21 mouse cellular contexts compared by ENCODE assay signal in genomic region chr7:39882113-39882512, GRCm38 (mm10).
"Had no signal": no experiment of that assay in that cellular context is flagged by ENCODE, and none has a peak within 500 bp of the region (broad histone marks: within the 10 kb centered on the region; RNA-seq: fewer than 3 reads in every experiment).

No protein-coding gene starts in this region.

- H3K27ac ChIP-seq: layer of hippocampus, adult 2 months; limb, embryonic 10.5 days; limb, embryonic 13.5 days; liver, embryonic 12.5 days; liver, embryonic 15.5 days; lung, embryonic 15.5 days; midbrain, embryonic 10.5 days; midbrain, embryonic 13.5 days; neural tube, embryonic 13.5 days had no signal

- H3K9me3 ChIP-seq: limb, embryonic 10.5 days; limb, embryonic 13.5 days; liver, embryonic 12.5 days; liver, embryonic 15.5 days; lung, embryonic 15.5 days; midbrain, embryonic 10.5 days; neural tube, embryonic 13.5 days had no signal

- H3K4me2 ChIP-seq: limb, embryonic 13.5 days; liver, embryonic 12.5 days; liver, embryonic 15.5 days; lung, embryonic 15.5 days; midbrain, embryonic 13.5 days; neural tube, embryonic 13.5 days had no signal

- H3K36me3 ChIP-seq: limb, embryonic 10.5 days; limb, embryonic 13.5 days; liver, embryonic 12.5 days; liver, embryonic 15.5 days; lung, embryonic 15.5 days; midbrain, embryonic 10.5 days; midbrain, embryonic 13.5 days; neural tube, embryonic 13.5 days had no signal

- H3K4me3 ChIP-seq: layer of hippocampus, adult 2 months; limb, embryonic 10.5 days; limb, embryonic 13.5 days; liver, embryonic 12.5 days; liver, embryonic 15.5 days; lung, embryonic 15.5 days; megakaryocyte, embryonic 14.5 days; midbrain, embryonic 10.5 days; midbrain, embryonic 13.5 days; myocyte; neural tube, embryonic 13.5 days had no signal

- H3K27me3 ChIP-seq: limb, embryonic 13.5 days; liver, embryonic 12.5 days; liver, embryonic 15.5 days; lung, embryonic 15.5 days; megakaryocyte, embryonic 14.5 days; midbrain, embryonic 13.5 days; neural tube, embryonic 13.5 days had no signal

- ATAC-seq: inflammation-experienced regulatory T-cells, adult 6 months; intestine, postnatal 0 days; liver, embryonic 12.5 days; midbrain, embryonic 13.5 days; midbrain, embryonic 16.5 days had no signal

- DNase-seq: layer of hippocampus, adult 9-11 months; liver; lung, adult 18-20 months; lung, postnatal 10 days; lung, postnatal 36 days; thymus, adult 18-20 months; thymus, postnatal 36 days had no signal

- H3K4me1 ChIP-seq: limb, embryonic 10.5 days; limb, embryonic 13.5 days; liver, embryonic 12.5 days; liver, embryonic 15.5 days; lung, embryonic 15.5 days; megakaryocyte, embryonic 14.5 days; midbrain, embryonic 10.5 days; midbrain, embryonic 13.5 days; neural tube, embryonic 13.5 days had no signal

- H3K9ac ChIP-seq: limb, embryonic 13.5 days; liver, embryonic 12.5 days; liver, embryonic 15.5 days; lung, embryonic 15.5 days; midbrain, embryonic 13.5 days; neural tube, embryonic 13.5 days had no signal
